Mouse (Mus musculus): ENCODE measurements around the gene Jade1.

Jade1 gene

DNA sequence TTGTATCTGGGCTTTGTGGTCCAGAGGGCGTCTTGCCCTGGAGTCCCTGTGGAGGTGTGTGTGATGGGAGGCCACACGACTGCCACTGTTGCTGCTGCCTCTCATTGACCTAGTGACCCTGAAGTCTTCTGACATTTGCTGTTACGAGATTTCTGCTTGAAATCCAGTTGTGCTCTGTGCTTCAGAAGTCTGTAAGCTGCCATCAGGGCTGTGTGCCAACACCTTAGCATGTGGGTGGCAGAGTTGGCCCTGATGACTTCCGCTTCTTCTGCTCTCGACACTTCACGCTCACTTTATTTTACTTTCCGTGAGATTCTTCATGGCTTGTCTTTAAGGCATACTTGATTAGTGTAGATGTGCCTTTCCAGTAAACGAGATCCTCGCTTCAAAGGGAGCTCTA, 42.9 kb downstream of the Jade1 start:
- DNase-seq (ENCODE audit: low read depth, low spot score), result no peak

DNA sequence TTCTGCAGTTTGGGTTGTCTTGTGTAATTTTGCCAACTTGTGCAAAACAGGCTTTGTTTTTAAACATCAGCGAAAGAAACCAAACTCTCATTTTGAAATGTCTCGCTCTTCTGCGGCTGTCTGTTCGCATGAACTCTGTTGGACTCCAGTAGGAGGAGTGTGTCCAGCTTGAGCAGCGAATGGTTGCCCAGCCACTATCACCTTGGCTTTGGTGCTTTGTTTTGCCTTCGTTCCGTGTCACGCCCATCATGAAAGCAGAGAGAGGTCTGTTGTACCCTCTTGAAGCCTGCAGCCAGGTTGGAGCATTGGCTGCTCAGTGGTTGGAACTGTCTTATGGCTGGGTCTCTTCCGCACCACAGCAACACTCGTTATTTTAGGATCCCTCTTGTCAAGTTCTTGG, 43.7 kb downstream of the Jade1 start:
- DNase-seq (ENCODE audit: low read depth, low spot score), result no peak

DNA sequence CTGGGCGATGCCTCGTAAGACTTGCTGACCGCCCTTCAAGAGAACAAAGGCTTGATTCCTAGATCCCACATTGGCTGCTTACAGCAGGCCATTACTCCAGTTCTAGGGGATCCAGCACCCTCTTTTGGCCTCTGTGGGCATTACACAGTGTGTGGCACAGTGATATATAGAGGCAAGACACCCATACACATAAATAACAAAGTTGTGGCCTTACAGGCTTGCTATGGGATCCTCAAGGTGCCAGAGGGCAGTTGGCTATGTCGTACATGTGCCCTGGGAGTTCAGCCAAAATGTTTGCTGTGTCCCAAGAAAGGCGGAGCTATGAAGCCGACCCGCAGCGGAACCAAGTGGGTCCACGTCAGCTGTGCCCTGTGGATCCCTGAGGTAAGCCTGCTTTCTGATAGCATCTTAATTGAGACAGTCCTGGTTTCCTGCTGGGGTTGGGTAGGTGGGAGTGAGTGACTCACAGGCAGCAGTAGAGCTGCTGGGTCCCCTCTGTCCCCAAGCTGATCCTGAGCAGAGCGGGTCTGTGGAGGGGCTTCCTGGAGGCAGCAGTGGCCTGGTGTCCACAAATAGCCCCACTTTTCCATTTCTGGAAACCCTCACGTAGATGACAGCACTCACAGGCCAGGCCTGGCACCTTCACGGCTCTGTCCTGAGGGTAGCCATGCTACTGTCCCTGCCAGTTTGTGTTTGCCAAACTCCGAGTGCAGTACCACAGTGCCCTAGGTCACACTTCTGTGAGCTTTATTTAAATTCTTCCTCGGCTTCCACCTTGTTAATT, 44.5 kb downstream of the Jade1 start:
- DNase-seq (ENCODE audit: low read depth, low spot score), result peak; percentile 74

DNA sequence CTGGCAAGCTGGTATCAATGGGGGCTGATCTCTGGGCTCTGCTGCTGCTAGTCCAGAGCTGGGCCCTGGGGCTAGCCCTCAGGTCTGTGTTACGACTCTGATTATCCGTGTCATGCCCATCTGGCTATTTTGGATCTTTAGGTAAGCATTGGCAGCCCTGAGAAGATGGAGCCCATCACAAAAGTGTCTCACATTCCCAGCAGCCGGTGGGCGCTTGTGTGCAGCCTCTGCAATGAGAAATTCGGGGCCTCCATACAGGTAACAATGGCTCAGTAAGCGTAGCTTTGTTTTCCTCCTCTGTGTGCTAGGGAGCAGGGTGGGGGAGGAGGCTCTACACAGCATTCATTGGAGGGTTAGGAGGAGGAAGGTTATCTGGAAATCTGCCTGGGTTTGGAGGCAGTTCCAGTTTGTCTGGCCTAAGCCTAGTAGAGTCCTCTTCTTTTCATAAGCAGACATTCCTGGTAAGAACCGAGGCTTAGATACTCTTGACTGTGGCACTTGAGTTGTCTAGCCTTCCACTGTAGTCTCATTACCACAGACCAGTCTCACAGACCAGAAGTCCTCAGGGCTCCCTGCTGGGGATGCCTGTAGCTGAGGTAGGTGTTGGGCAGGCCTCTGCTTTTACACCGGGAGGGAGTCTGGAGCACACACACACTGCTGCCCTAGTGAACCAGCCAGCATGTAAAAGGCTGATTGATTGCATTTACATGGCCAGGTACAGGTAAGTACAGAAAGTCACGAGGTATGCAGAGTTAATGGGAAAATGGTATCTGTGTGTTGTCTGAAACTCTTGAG, 45.9 kb downstream of the Jade1 start:
- peak; percentile 44 for DNase-seq (ENCODE audit: low read depth, low spot score)

DNA sequence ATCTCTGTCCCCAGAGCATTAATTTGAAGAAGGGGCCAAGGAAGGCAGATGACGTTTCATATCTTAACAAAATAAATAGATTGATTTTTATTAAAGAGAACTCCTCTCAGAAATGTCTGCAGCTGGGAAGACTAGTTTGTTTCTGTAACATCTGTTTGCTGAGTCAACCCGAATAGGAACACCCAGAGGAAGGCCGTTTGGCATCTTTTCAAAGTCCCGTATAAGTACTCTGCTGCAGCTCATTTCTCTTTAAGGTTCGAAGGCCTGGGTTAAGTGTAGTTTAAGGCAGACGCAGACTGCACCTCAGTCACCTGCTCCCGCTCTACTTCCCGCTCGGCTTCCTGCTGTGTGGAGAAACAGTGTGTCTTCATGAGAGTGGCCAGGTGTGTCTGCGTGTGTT, 47.4 kb downstream of the Jade1 start:
- DNase-seq (ENCODE audit: low read depth, low spot score), result no peak

DNA sequence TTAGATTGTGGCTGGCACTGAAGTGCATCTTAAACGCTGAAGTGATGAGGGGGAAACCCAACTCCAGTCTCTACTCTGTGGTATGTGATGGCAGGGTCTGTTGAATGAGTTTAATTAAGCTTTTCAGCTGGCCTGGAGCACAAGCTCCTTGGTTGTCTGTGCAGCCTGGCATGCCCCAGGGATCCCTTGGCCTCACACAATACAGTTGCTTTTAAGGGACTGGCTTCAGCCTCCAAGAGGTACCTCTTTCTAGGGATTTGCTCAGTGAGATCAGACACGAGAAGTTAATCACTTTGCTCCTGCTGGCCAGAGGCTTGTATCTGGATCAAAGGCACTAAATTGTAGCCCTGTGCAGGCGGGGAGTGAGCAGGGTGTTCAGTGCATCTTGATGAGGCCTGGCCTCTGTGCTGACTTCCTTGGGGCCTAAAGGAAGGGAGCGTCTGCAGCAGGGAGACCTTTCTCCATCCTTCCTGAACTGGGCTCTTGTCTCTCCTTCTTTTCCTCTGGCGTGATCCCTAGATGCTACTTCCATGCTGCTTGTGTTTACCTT, 48.0 kb downstream of the Jade1 start:
- DNase-seq (ENCODE audit: low read depth, low spot score), result no peak

DNA sequence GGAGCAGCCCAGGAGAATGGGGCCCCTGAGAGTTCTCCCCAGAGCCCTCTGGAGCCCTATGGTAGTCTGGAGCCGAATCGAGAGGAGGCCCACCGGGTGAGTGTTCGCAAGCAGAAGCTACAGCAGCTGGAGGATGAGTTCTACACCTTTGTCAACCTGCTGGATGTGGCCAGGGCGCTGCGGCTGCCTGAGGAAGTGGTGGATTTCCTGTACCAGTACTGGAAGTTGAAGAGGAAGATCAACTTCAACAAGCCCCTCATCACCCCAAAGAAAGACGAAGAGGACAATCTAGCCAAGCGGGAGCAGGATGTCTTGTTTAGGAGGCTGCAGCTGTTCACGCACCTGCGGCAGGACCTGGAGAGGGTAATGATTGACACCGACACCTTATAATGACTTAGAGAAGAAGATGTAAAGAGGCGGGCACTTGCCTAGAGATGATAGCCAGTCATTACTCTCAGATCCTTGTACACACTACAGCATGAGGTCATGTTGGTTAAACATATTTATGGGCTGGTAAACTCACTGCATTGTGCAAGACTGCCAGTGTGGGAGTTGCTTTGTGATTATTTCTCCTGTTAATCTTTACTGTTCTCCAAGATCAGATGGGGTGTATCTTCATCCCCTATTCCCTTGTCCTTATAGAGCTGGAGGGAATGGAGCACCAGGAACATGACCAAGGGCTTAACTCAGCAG, 49.2 kb downstream of the Jade1 start:
- DNase-seq (ENCODE audit: low read depth, low spot score), result no peak

DNA sequence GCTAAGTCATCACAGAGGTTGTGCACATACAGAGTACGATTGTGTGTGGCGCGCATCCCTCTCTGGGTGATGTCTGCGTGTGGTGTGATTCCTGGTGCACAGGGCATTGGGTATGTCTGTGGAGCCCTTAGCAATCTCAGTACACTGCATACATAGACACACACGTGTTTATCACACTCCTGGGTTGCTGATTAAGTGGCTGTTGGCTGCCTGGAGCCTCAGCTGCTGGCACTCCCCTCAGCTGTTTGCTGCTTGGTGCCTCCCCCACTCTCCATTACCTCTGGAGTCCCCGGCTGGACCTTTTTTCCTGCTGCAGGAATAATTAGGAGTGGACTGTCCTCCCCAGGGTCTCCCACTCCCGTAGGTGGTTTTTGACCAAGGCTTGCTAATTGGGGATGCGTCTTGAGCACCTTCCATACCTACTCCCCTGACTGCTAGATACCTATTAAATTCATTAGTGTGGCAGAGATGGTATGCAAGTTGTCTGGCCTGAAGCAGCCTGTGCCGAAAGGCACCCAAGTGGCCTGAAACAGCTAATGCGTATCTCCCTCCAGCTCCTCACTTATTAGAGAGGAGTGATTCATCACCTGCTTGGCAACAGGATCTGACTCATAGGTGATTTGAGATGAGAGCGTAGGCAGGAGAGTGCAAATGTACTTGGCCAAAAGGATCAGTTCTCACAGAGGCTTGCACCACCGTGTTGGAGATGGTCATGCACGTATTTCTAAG, 50.2 kb downstream of the Jade1 start:
- no peak for DNase-seq (ENCODE audit: low read depth, low spot score)

DNA sequence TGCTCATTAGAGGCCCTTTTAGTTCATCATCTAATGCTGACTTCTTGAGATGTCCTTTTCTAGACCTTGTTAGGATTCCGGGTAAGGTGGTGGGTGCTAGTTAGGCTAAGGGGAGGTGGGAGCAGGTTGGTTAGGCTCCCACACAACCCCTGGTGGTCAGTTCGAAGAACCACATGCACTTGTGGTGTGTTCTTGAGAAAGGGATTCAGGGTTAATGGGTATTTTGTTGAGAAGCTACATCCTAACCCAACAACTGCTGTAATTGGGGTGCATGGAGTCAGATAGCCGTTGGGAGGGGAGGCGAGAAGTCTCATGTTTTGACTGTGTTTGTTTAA, 50.8 kb downstream of the Jade1 start:
- DNase-seq (ENCODE audit: low read depth, low spot score), result peak; percentile 51

DNA sequence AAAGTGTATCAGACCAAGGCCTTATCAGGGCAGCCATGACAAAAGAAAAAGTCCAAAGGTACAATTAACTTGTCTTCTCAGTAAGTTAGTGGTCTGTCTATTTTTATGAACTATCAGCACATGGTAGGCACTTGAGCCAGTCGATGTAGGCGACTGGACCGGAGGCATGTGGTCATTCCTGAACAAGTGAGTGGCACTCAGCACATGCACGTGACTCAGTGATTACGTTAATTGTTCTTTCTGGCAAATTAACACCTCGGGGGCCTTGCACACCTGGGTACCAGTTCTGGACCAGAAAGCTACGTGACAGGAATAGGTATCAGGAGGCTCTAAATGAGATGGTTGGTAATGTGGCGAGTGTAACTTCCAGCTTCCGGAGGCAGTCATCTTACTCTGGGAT, 51.5 kb downstream of the Jade1 start:
- DNase-seq (ENCODE audit: low read depth, low spot score), result no peak

DNA sequence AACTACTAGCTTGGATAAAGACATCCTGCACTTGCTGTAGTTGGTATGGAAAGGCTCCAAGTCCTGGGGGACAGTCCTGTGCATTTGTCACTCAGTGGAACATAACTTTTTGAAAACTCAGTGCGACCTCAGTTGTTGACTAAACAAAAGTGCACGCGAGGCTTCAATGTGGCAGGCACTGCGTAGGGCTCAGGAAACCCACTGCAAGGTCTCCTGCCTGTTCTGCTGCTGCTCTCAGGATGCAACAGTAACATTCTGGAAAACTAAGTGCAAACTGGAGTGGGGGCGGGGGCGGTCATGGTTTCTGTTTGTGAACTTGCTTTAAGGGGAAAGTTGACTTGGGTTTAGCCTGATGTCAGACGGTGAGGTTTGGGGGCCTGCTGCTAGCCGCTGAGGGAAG, 51.9 kb downstream of the Jade1 start:
- DNase-seq (ENCODE audit: low read depth, low spot score), result no peak

DNA sequence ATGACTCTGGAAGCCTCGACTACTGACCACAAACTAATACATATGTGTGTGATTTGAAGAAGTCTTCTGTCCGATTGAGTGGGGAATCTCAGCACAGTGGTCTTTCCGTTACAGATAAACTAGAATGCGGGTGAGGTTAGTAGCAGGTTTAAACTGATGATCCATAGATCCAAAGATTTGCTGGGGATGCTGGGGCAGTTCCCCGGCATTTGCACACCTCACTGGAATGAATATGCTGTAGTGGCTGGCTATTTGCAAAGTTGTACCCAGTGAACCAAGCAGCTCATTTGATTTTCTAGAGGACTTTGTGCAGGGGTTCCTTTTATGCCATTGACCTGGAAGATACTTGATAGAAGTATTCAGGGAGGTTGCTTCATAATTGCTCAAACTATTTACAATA, 53.5 kb downstream of the Jade1 start:
- no peak for DNase-seq (ENCODE audit: low read depth, low spot score)

DNA sequence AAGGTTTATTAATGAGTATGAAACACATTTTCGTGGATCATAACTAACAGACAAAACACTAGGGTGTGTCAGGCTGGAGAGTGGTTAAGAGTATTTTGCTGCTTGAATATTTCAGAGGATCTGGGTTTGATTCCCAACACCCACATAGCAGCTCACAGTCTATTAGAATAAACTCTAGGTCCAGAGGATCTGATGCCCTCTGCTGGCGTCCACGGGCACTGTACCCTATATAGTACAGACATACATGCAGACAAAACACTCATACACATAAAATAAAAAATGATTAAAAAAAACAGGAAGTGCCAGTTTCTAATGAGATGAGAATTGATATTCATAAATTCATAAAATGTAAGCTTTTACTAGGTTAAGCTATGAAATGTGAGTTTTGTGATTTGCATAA, 56.7 kb downstream of the Jade1 start:
- peak; percentile 37 for DNase-seq (ENCODE audit: low read depth, low spot score)

DNA sequence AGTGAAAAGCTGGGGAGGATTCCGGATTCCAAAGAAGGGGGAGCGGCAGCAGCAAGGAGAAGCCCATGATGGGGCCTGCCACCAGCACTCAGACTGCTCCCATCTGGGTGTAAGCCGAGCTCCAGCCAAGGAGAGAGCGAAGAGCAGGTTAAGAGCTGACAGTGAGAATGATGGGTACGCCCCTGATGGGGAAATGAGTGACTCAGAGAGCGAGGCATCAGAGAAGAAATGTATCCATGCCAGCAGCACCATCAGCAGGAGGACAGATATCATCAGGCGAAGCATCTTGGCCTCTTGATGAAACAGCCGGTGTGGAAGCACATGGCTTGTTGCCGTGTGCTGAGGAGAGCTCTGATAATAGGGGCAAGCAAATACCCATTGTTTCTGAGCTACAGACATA, 58.2 kb downstream of the Jade1 start:
- no peak for DNase-seq (ENCODE audit: low read depth, low spot score)

DNA sequence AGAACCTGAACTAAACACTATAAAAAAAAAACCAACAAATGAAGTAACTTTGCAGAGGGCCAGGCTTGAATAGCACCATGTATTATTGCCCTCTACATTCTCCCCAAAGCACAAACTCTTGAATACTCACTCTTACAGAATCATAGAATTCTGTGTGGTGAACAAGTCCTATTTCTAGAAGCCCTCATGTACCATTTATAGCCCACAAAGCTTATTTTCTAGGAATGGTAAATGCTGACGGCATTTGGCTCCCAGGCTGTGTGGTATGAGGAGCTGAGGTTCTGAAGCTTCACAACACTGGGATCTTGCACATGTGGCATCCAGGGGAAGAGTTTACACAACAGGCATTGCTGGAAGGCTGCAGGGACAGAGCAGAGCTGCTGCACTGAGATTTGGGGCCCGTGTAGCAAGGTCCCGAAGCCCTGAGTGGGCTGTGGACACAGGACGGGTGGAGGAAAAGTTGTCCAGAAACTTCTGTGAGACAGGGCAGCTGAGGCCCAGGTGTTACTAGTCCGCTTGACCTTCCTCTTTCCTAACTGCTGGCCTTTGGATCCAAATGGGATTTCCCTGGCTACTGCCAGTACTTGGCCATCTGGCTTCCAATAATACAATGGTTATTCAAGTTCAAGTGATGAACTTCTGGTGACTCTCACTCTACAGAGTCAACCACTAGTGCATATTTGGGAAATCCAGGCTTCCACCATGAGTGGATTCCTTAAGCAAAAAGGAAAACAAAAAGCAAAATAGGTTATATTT, 58.9 kb downstream of the Jade1 start:
- no peak for DNase-seq (ENCODE audit: low read depth, low spot score)

DNA sequence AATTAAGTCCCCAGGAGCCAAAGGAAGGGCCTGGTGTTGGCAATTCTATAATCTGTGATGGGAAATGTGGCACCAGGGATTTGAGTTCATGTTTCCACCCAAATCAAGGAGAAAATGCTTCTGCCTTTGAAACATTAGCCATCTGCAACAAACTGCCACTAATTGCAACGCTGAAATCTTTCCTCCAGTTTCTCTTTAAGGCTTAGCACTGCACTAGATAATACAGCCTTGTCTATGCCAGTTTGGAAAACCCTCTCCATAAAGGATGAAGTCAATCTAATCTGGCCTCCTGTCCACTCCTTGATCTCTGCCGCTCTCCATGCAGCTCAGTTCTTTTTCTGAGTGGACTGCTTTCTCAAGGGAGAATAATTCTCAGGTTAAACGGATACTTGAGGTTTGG, 62.5 kb downstream of the Jade1 start:
- no peak for DNase-seq (ENCODE audit: low read depth, low spot score)

DNA sequence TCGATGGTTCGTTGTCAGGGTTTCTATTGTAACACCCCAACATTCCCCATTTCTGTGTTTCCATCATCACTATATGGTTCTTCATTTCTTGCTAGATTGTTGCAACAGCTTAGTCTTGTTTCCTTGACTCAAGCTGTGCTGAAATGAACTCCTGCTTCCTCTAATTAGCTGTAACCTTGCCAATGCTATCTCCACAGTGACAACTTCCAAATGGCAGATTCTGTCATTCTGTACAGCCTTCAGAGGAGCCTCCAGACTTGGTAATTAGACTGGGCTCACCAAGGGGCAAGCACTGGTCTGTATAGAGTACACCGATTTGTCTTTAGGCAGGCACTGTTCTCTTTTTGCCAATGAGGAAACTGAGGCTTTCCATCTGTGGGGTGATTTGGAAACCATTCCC, 63.0 kb downstream of the Jade1 start:
- no peak for DNase-seq (ENCODE audit: low read depth, low spot score)

DNA sequence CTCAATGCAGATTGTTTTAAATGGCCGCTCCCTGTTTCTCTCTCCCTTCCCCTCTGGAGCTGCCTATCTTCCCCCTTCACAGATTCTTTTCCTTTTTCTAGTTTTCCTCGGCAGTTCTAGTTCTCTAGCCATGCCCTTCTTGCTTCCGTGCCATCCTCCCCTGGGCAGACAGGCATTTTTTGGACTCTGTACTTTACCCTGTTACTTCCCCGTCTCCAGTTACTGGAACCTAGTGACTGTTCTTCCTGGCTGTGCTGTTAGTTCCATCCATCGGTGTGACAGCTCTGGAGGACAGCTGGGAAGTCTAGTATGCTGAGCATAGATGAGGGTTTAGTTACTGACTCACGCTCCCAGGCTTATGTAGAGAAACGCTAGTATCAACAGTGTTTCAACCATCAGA, 65.4 kb downstream of the Jade1 start:
- no peak for DNase-seq (ENCODE audit: low read depth, low spot score)

DNA sequence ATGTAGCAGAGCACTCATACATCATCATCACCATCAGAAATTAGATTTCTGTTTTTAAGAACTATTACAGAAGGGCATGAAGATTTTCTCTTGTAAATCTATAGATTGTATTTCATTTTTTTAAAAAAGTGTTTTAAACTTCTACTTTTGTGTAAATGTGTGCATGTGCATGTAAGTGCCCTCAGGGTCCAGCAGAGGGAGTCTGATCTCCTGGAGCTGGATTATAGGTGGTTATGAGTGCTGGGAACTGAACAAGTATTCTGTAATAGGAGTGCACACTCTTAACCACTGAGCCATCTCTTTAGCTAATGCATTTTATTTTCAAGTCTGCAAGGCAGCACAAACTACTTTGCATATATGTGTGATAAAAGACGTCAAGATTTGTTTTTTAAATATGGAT, 100.1 kb downstream of the Jade1 start:
- peak; percentile 32 for DNase-seq (ENCODE audit: low read depth, low spot score)
